Mouse (Mus musculus) brain, embryonic 14.5 days (tissue): Measurements from ENCODE around the gene Banf2.

Experiments used
- CTCF ChIP-seq: fragments of 200-500 bp; IDR thresholded peaks from 2 replicates; pipeline ENCODE4 v1.5.1; 2012; ENCODE audit warnings: inconsistent platforms, mild to moderate bottlenecking, moderate library complexity, borderline replicate concordance; ENCODE audit not compliant: insufficient read depth, insufficient read length; ENCODE audit errors: extremely low read depth
- POLR2A ChIP-seq: fragments of 200-500 bp; IDR thresholded peaks from 2 replicates; pipeline ENCODE4 v1.6.1; 2012; ENCODE audit warnings: mild to moderate bottlenecking, inconsistent platforms, borderline replicate concordance; ENCODE audit not compliant: poor library complexity, insufficient read depth, insufficient read length, severe bottlenecking; ENCODE audit errors: extremely low read depth

GRCm38 (mm10) chr2:144046916-144047315, 14.1 kb downstream of the Banf2 start:
- TF ChIP-seq POLR2A (no peak), CTCF (no peak)
